13 mouse cellular contexts compared by ENCODE assay signal in genomic region chr5:38547375-38547774, GRCm38 (mm10). TPM values are rescaled to one million over a fixed set of nuclear protein-coding genes. Genes with fewer than 3 reads are reported as not detected.
A peak's percentile ranks its signal among the peaks of the same experiment; 100 is the strongest.
DNase-seq lines count a peak whose midpoint lies in the region; ATAC-seq and TF ChIP-seq lines count a peak whose summit lies in the region.
"Had no signal": no experiment of that assay in that cellular context is flagged by ENCODE, and none has a peak within 500 bp of the region (broad histone marks: within the 10 kb centered on the region; RNA-seq: fewer than 3 reads in every experiment).

No protein-coding gene starts in this region.

- TF ChIP-seq CTCF in heart, postnatal 0 days (IDR thresholded peaks at IDR 0.05; ENCODE audit: low read depth), result no peak
- no peak for TF ChIP-seq CTCF in lung, postnatal 0 days (IDR thresholded peaks at IDR 0.05)

- H3K9me3 ChIP-seq in forebrain, embryonic 12.5 days, result no peaks in the 10 kb centered on the region
- H3K9me3 ChIP-seq in forebrain, embryonic 10.5 days, result no peaks in the 10 kb centered on the region
- H3K9me3 ChIP-seq in heart, postnatal 0 days (replicated peaks; ENCODE audit: control insufficient read depth, low read length), result no peaks in the 10 kb centered on the region
- no peaks in the 10 kb centered on the region for H3K9me3 ChIP-seq in lung, postnatal 0 days (ENCODE audit: low read length)
- no peaks in the 10 kb centered on the region for H3K9me3 ChIP-seq in forebrain, embryonic 15.5 days
- H3K9me3 ChIP-seq: hindbrain, embryonic 12.5 days; liver, embryonic 12.5 days; midbrain, embryonic 13.5 days had no signal

- H3K36me3 ChIP-seq in forebrain, embryonic 12.5 days (replicated peaks), result peaks cover 97% of the 10 kb centered on the region
- H3K36me3 ChIP-seq in forebrain, embryonic 10.5 days (replicated peaks), result peaks cover 100% of the 10 kb centered on the region
- peaks cover 85% of the 10 kb centered on the region for H3K36me3 ChIP-seq in heart, postnatal 0 days (replicated peaks; ENCODE audit: control insufficient read depth, insufficient read depth, low read length)
- H3K36me3 ChIP-seq in lung, postnatal 0 days (ENCODE audit: insufficient read depth, low read length), result peaks cover 57% of the 10 kb centered on the region
- peaks cover 86% of the 10 kb centered on the region for H3K36me3 ChIP-seq in forebrain, embryonic 15.5 days

- H3K27me3 ChIP-seq in forebrain, embryonic 12.5 days, result no peaks in the 10 kb centered on the region
- no peaks in the 10 kb centered on the region for H3K27me3 ChIP-seq in forebrain, embryonic 10.5 days (ENCODE audit: poor library complexity, severe bottlenecking)
- no peaks in the 10 kb centered on the region for H3K27me3 ChIP-seq in heart, postnatal 0 days (ENCODE audit: control insufficient read depth, insufficient read depth, low read length)
- H3K27me3 ChIP-seq in lung, postnatal 0 days (replicated peaks; ENCODE audit: insufficient read depth, low read length), result no peaks in the 10 kb centered on the region
- H3K27me3 ChIP-seq in forebrain, embryonic 15.5 days, result no peaks in the 10 kb centered on the region
- H3K27me3 ChIP-seq: hindbrain, embryonic 12.5 days; liver, embryonic 12.5 days; midbrain, embryonic 13.5 days had no signal

- 0 out of 2 replicates have a peak, but pooled peaks have one; percentile 30 for ATAC-seq in forebrain, embryonic 12.5 days (ENCODE audit: low FRiP score)
- ATAC-seq in heart, postnatal 0 days (ENCODE audit: insufficient read depth, low read depth), result peak; percentile 40
- peak; percentile 64 for ATAC-seq in lung, postnatal 0 days
- ATAC-seq in CD4-positive, CD25-positive, alpha-beta regulatory T cell, adult 4 months, result no peak
- ATAC-seq in forebrain, embryonic 15.5 days (replicated peaks), result no peak
- ATAC-seq: forebrain, embryonic 16.5 days; liver, embryonic 12.5 days; midbrain, embryonic 13.5 days had no signal

- no peak for TF ChIP-seq EP300 in heart, postnatal 0 days (IDR thresholded peaks at IDR 0.05; ENCODE audit: low read depth)
- TF ChIP-seq EP300 in lung, postnatal 0 days (IDR thresholded peaks at IDR 0.05), result no peak

- DNase-seq in forebrain, embryonic 10.5 days (ENCODE audit: extremely low spot score, low spot score), result no peak
- DNase-seq in NIH3T3 (ENCODE audit: low read depth), result peak; percentile 30
- peak; percentile 61 for DNase-seq in heart, postnatal 0 days (ENCODE audit: low spot score)
- DNase-seq in lung, postnatal 0 days (ENCODE audit: low spot score), result peak; percentile 63
- DNase-seq in cerebellum, postnatal 4 days (ENCODE audit: low spot score in 2 of 2), result no peak
- DNase-seq: kidney, postnatal 25 days had no signal

- H3K4me1 ChIP-seq in forebrain, embryonic 12.5 days, result peaks cover 2% of the 10 kb centered on the region; the same call in 1 of the 2 replicates
- no peaks in the 10 kb centered on the region for H3K4me1 ChIP-seq in forebrain, embryonic 10.5 days
- H3K4me1 ChIP-seq in heart, postnatal 0 days (ENCODE audit: control insufficient read depth, insufficient read depth), result peaks cover 70% of the 10 kb centered on the region
- H3K4me1 ChIP-seq in lung, postnatal 0 days (ENCODE audit: insufficient read depth, low read depth, low read length), result peaks cover 27% of the 10 kb centered on the region
- peaks cover 17% of the 10 kb centered on the region for H3K4me1 ChIP-seq in forebrain, embryonic 15.5 days
- H3K4me1 ChIP-seq: midbrain, embryonic 13.5 days had no signal

- H3K27ac ChIP-seq in forebrain, embryonic 12.5 days, result no peak overlapping the region
- H3K27ac ChIP-seq in forebrain, embryonic 10.5 days, result no peak overlapping the region
- H3K27ac ChIP-seq in heart, postnatal 0 days (ENCODE audit: low read depth), result peak overlapping the region; percentile 40
- no peak overlapping the region for H3K27ac ChIP-seq in lung, postnatal 0 days (ENCODE audit: low read length)
- no peak overlapping the region for H3K27ac ChIP-seq in forebrain, embryonic 15.5 days (replicated peaks)
- H3K27ac ChIP-seq: hindbrain, embryonic 12.5 days; liver, embryonic 12.5 days; midbrain, embryonic 13.5 days had no signal

- H3K4me3 ChIP-seq in forebrain, embryonic 12.5 days (replicated peaks), result no peak overlapping the region
- no peak overlapping the region for H3K4me3 ChIP-seq in forebrain, embryonic 10.5 days
- no peak overlapping the region for H3K4me3 ChIP-seq in heart, postnatal 0 days (ENCODE audit: low read depth, low read length)
- H3K4me3 ChIP-seq in lung, postnatal 0 days (ENCODE audit: low read depth, low read length), result no peak overlapping the region
- H3K4me3 ChIP-seq in forebrain, embryonic 15.5 days, result no peak overlapping the region
- H3K4me3 ChIP-seq: hindbrain, embryonic 12.5 days; liver, embryonic 12.5 days; midbrain, embryonic 13.5 days had no signal

- no peak overlapping the region for H3K4me2 ChIP-seq in forebrain, embryonic 12.5 days
- no peak overlapping the region for H3K4me2 ChIP-seq in heart, postnatal 0 days (ENCODE audit: low read depth, low read length)
- H3K4me2 ChIP-seq in lung, postnatal 0 days (replicated peaks; ENCODE audit: low read depth, low read length), result no peak overlapping the region
- H3K4me2 ChIP-seq in forebrain, embryonic 15.5 days (replicated peaks), result no peak overlapping the region
- H3K4me2 ChIP-seq: hindbrain, embryonic 12.5 days; liver, embryonic 12.5 days; midbrain, embryonic 13.5 days had no signal

- H3K9ac ChIP-seq in forebrain, embryonic 12.5 days, result no peak overlapping the region
- no peak overlapping the region for H3K9ac ChIP-seq in heart, postnatal 0 days (replicated peaks; ENCODE audit: low read depth, low read length)
- H3K9ac ChIP-seq in lung, postnatal 0 days (replicated peaks; ENCODE audit: low read depth), result no peak overlapping the region
- no peak overlapping the region for H3K9ac ChIP-seq in forebrain, embryonic 15.5 days (replicated peaks)
- H3K9ac ChIP-seq: hindbrain, embryonic 12.5 days; liver, embryonic 12.5 days; midbrain, embryonic 13.5 days had no signal

- 67% methylated on average over 6 of the region's 6 CpGs for WGBS in forebrain, embryonic 12.5 days
- WGBS in forebrain, embryonic 10.5 days, result 91% methylated on average over 6 of the region's 6 CpGs
- 19% methylated on average over 6 of the region's 6 CpGs for WGBS in heart, postnatal 0 days
- WGBS in lung, postnatal 0 days, result 28% methylated on average over 6 of the region's 6 CpGs
- WGBS in forebrain, embryonic 15.5 days, result 24% methylated on average over 6 of the region's 6 CpGs

RNA-seq across cellular contexts. Expression of gene Wdr1, which starts 15.6 kb away (rescaled TPM):
- 144 and 153 TPM in 2 replicates for polyA plus RNA-seq in forebrain, embryonic 12.5 days (2016; fragmentation: Nextera tagmentation; extraction: Ambion mirVana)
- polyA plus RNA-seq in forebrain, embryonic 10.5 days (2016; fragmentation: Nextera tagmentation; extraction: Ambion mirVana), result 171 and 173 TPM in 2 replicates
- total RNA-seq in heart, postnatal 0 days (2014; rRNA removed; ENCODE audit: low replicate concordance), result 306 and 324 TPM in 2 replicates
- polyA plus RNA-seq in heart, postnatal 0 days (2015; fragmentation: Nextera tagmentation; extraction: Ambion mirVana), result 145 and 171 TPM in 2 replicates
- polyA plus RNA-seq in lung, postnatal 0 days (2015; fragmentation: Nextera tagmentation; extraction: Ambion mirVana), result 158 and 175 TPM in 2 replicates
- 100 to 1,000 TPM; 366 to 443 TPM for polyA plus RNA-seq in CD4-positive, CD25-positive, alpha-beta regulatory T cell, adult 4 months (2017; shearing (Covaris generic))
- 162 and 176 TPM in 2 replicates for polyA plus RNA-seq in forebrain, embryonic 15.5 days (2015; fragmentation: Nextera tagmentation; extraction: Ambion mirVana)

RNA-seq across cellular contexts. Expression of gene Slc2a9, which starts 44.4 kb away (rescaled TPM):
- polyA plus RNA-seq in forebrain, embryonic 12.5 days (2016; fragmentation: Nextera tagmentation; extraction: Ambion mirVana), result 0.14 and 0.29 TPM in 2 replicates
- 0.22 and 0.47 TPM in 2 replicates for polyA plus RNA-seq in forebrain, embryonic 10.5 days (2016; fragmentation: Nextera tagmentation; extraction: Ambion mirVana)
- 0.23 and 4.3 TPM in 2 replicates for total RNA-seq in heart, postnatal 0 days (2014; rRNA removed; ENCODE audit: low replicate concordance)
- 0.61 and 0.74 TPM in 2 replicates for polyA plus RNA-seq in heart, postnatal 0 days (2015; fragmentation: Nextera tagmentation; extraction: Ambion mirVana)
- 2.2 and 2.4 TPM in 2 replicates for polyA plus RNA-seq in lung, postnatal 0 days (2015; fragmentation: Nextera tagmentation; extraction: Ambion mirVana)
- 1 to 10 TPM; 7.9 TPM for polyA plus RNA-seq in CD4-positive, CD25-positive, alpha-beta regulatory T cell, adult 4 months (2017; shearing (Covaris generic))
- polyA plus RNA-seq in forebrain, embryonic 15.5 days (2015; fragmentation: Nextera tagmentation; extraction: Ambion mirVana), result 0.15 and 0.49 TPM in 2 replicates

Comparison
In these comparisons a context has a peak if more than half of its experiments do, and no peak if none do; other contexts are left out.
1. ATAC-seq: peak in forebrain, embryonic 12.5 days (single experiment), heart, postnatal 0 days (single experiment) and lung, postnatal 0 days (single experiment); none in CD4-positive, CD25-positive, alpha-beta regulatory T cell, adult 4 months (single experiment) and forebrain, embryonic 15.5 days (single experiment).
2. DNase-seq: peak in NIH3T3 (single experiment), heart, postnatal 0 days (single experiment) and lung, postnatal 0 days (single experiment); none in forebrain, embryonic 10.5 days (single experiment) and cerebellum, postnatal 4 days (0 of 2).